9 mouse cellular contexts compared by ENCODE assay signal in the genomic region with DNA sequence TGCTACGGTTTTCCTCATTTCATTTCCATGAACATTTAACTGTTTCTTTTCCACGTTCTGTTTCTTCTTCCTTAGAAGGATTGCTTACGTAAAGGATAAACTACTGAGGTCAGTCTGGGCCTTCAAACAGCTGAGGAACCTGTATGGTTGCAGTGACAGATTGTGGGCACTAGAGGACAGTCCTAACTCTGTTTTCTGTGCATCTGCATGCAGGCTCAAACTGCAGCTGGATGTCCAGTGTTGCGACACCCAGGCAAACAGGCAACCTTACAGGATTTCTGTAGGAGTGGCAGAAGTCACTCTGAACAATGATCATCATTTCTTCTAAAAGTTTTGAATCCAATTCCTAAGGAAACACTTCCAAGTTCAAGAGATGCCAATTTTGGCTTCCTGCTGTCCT. TPM values are rescaled to one million over a fixed set of nuclear protein-coding genes. Genes with fewer than 3 reads are reported as not detected.
A peak's percentile ranks its signal among the peaks of the same experiment; 100 is the strongest.
DNase-seq lines count a peak whose midpoint lies in the region; ATAC-seq and TF ChIP-seq lines count a peak whose summit lies in the region.
"Had no signal": no experiment of that assay in that cellular context is flagged by ENCODE, and none has a peak within 500 bp of the region (broad histone marks: within the 10 kb centered on the region; RNA-seq: fewer than 3 reads in every experiment).

No protein-coding gene starts in this region.

- ATAC-seq in stomach, postnatal 0 days (ENCODE audit: low FRiP score, low TSS enrichment), result peak; percentile 43; the same call in 1 of the 2 replicates

- H3K79me2 ChIP-seq in heart, adult 2 months (replicated peaks; ENCODE audit: control insufficient read depth, insufficient read depth, low read length), result no peaks in the 10 kb centered on the region

- H3K27ac ChIP-seq in heart, adult 2 months, result no peak overlapping the region
- H3K27ac ChIP-seq in stomach, postnatal 0 days (replicated peaks), result no peak overlapping the region
- H3K27ac ChIP-seq: embryonic facial prominence, embryonic 13.5 days had no signal

- TF ChIP-seq POLR2A in heart, adult 2 months (IDR thresholded peaks at IDR 0.05; ENCODE audit: insufficient read depth, low read depth, low read length), result no peak

- no peak overlapping the region for H3K4me2 ChIP-seq in stomach, postnatal 0 days (replicated peaks; ENCODE audit: low read depth)
- H3K4me2 ChIP-seq: embryonic facial prominence, embryonic 13.5 days had no signal

- WGBS in heart, adult 2 months, result 68% methylated on average over 4 of the region's 4 CpGs
- WGBS in stomach, postnatal 0 days, result 55% methylated on average over 4 of the region's 4 CpGs

- intact Hi-C loops in heart, adult 2 months (cut with DNase I), result loop anchor here (10.0 kb wide), 1 partner anchor 282 kb away; a partner anchor contains a TSS
- intact Hi-C loops in heart, postnatal 36 days (cut with DNase I), result no loop called here

- H3K9ac ChIP-seq in heart, adult 2 months (ENCODE audit: low read depth, low read length), result no peak overlapping the region
- no peak overlapping the region for H3K9ac ChIP-seq in stomach, postnatal 0 days (ENCODE audit: low read length)
- H3K9ac ChIP-seq: embryonic facial prominence, embryonic 13.5 days had no signal

- DNase-seq in heart, adult 2 months, result peak in 1 of 2 experiments; percentile 18
- DNase-seq in heart, postnatal 36 days, result no peak
- peak; percentile 83 for DNase-seq in 416B (ENCODE audit: low read depth)
- DNase-seq in R1 (ENCODE audit: low read depth, low spot score), result peak; percentile 51
- DNase-seq in kidney, postnatal 25 days, result peak; percentile 63 to 74
- peak; percentile 45 for DNase-seq in stomach, postnatal 0 days (ENCODE audit: low spot score)
- DNase-seq in layer of hippocampus, adult 18-20 months (ENCODE audit: low spot score in 2 of 2), result no peak
- no peak for DNase-seq in layer of hippocampus, postnatal 25 days (ENCODE audit: extremely low spot score in 1 of 2, low spot score in 1 of 2)

- TF ChIP-seq EP300 in heart, adult 2 months (IDR thresholded peaks at IDR 0.05; ENCODE audit: insufficient read depth, low read depth, low read length), result no peak
- TF ChIP-seq EP300 in stomach, postnatal 0 days (optimal IDR thresholded peaks at IDR 0.05), result no peak

- no peaks in the 10 kb centered on the region for H3K4me1 ChIP-seq in heart, adult 2 months (ENCODE audit: control insufficient read depth, insufficient read depth, low read length)
- no peaks in the 10 kb centered on the region for H3K4me1 ChIP-seq in stomach, postnatal 0 days (replicated peaks; ENCODE audit: control insufficient read depth, insufficient read depth)
- H3K4me1 ChIP-seq: embryonic facial prominence, embryonic 13.5 days had no signal

- H3K27me3 ChIP-seq in heart, adult 2 months (ENCODE audit: control insufficient read depth, insufficient read depth, low read length), result no peaks in the 10 kb centered on the region
- H3K27me3 ChIP-seq in stomach, postnatal 0 days (ENCODE audit: control insufficient read depth, insufficient read depth, low read length), result no peaks in the 10 kb centered on the region
- H3K27me3 ChIP-seq: embryonic facial prominence, embryonic 13.5 days had no signal

- H3K4me3 ChIP-seq in heart, adult 2 months, result no peak overlapping the region
- no peak overlapping the region for H3K4me3 ChIP-seq in stomach, postnatal 0 days (ENCODE audit: low read depth, low read length)
- H3K4me3 ChIP-seq: embryonic facial prominence, embryonic 13.5 days had no signal

- no peaks in the 10 kb centered on the region for H3K36me3 ChIP-seq in heart, adult 2 months (ENCODE audit: control insufficient read depth, insufficient read depth, low read length)
- 0 out of 2 replicates have a peak, but pooled peaks cover 6% of the 10 kb centered on the region for H3K36me3 ChIP-seq in stomach, postnatal 0 days (ENCODE audit: control insufficient read depth, insufficient read depth, low read length)

- H3K9me3 ChIP-seq in stomach, postnatal 0 days (ENCODE audit: control insufficient read depth, low read length), result no peaks in the 10 kb centered on the region
- H3K9me3 ChIP-seq: embryonic facial prominence, embryonic 13.5 days had no signal

- peak; percentile 69 for TF ChIP-seq CTCF in heart, adult 2 months (IDR thresholded peaks at IDR 0.05)
- peak; percentile 81 for TF ChIP-seq CTCF in stomach, postnatal 0 days (IDR thresholded peaks at IDR 0.05; ENCODE audit: low read depth)

RNA-seq across cellular contexts. Expression of a gene that starts 5.3 kb away (rescaled TPM):
- 10 to 100 TPM; 14.7 to 15.6 TPM for total RNA-seq in heart, adult 2 months (2021)
- polyA plus RNA-seq in heart, adult 2 months (2012; rRNA removed), result 10.5 and 16.2 TPM in 2 replicates
- 10 to 100 TPM; 16.2 to 16.3 TPM for total RNA-seq in heart, postnatal 36 days (2021)
- 51.9 and 54.6 TPM in 2 replicates for polyA plus RNA-seq in stomach, postnatal 0 days (2015; fragmentation: Nextera tagmentation; extraction: Ambion mirVana)
- 100 to 1,000 TPM; 231 to 237 TPM for total RNA-seq in layer of hippocampus, adult 18-20 months (2021)
- 100 to 1,000 TPM; 204 to 226 TPM for total RNA-seq in layer of hippocampus, postnatal 25 days (2021)

RNA-seq across cellular contexts. Expression of a gene that starts 27.2 kb away (rescaled TPM):
- 1 to 10 TPM; 8.3 to 8.5 TPM for total RNA-seq in heart, adult 2 months (2021)
- polyA plus RNA-seq in heart, adult 2 months (2012; rRNA removed), result 12.7 and 16.4 TPM in 2 replicates
- total RNA-seq in heart, postnatal 36 days (2021), result 10 to 100 TPM in 1 of 2 experiments, 1 to 10 TPM in 1; 9.0 to 10.0 TPM
- polyA plus RNA-seq in stomach, postnatal 0 days (2015; fragmentation: Nextera tagmentation; extraction: Ambion mirVana), result 10.8 and 14.1 TPM in 2 replicates
- total RNA-seq in layer of hippocampus, adult 18-20 months (2021), result 10 to 100 TPM; 17.1 to 18.6 TPM
- 10 to 100 TPM; 13.6 to 15.7 TPM for total RNA-seq in layer of hippocampus, postnatal 25 days (2021)

Comparison
In these comparisons a context has a peak if more than half of its experiments do, and no peak if none do; other contexts are left out.
1. DNase-seq: peak in 416B (single experiment), R1 (single experiment), kidney, postnatal 25 days (2 of 2) and stomach, postnatal 0 days (single experiment); none in heart, postnatal 36 days (0 of 2), layer of hippocampus, adult 18-20 months (0 of 2) and layer of hippocampus, postnatal 25 days (0 of 2).
2. RNA of a gene that starts 5.3 kb away (total RNA-seq): 231 to 237 TPM in layer of hippocampus, adult 18-20 months and 204 to 226 TPM in layer of hippocampus, postnatal 25 days; 16.2 to 16.3 TPM in heart, postnatal 36 days and 14.7 to 15.6 TPM in heart, adult 2 months; every median in the first group is over 10 times any median in the second.